Mouse (Mus musculus) forelimb bud, embryonic 11.5 days (tissue): Measurements from ENCODE around the gene Gm9887.
A peak's percentile ranks its signal among the peaks of the same experiment; 100 is the strongest.

Source experiments
- DNase-seq: peaks from one replicate; pipeline ENCODE4 v3.0.0-alpha.2; 2012; ENCODE audit warnings: low read depth, low spot score

The Gm9887 gene

GRCm38 (mm10) chr12:69360997-69361899 is 11.0 kb downstream of the Gm9887 start:
- peak; percentile 98 for DNase-seq

- DNase-seq, result peak; percentile 81
These were observed 11.6 kb downstream of the Gm9887 start for GRCm38 (mm10) chr12:69360655-69360996.

GRCm38 (mm10) chr12:69357300-69357646 is 15.0 kb downstream of the Gm9887 start:
- DNase-seq, result no peak

GRCm38 (mm10) chr12:69356546-69357299 is 15.5 kb downstream of the Gm9887 start, which contains the start of gene Nemf:
Nemf (minus strand) TSS chr12:69357165.
- DNase-seq, result peak; percentile 85

GRCm38 (mm10) chr12:69351685-69352084 is 20.6 kb downstream of the Gm9887 start:
- no peak for DNase-seq

- no peak for DNase-seq
These were observed 22.3 kb downstream of the Gm9887 start for GRCm38 (mm10) chr12:69349928-69350327.

- no peak for DNase-seq
These were observed 38.7 kb downstream of the Gm9887 start for GRCm38 (mm10) chr12:69333547-69333946.

- no peak for DNase-seq
These were observed 40.1 kb downstream of the Gm9887 start for GRCm38 (mm10) chr12:69332147-69332546.

GRCm38 (mm10) chr12:69331187-69331586 is 41.1 kb downstream of the Gm9887 start:
- DNase-seq, result no peak
